Mouse (Mus musculus) ES-E14 (cell line): ENCODE measurements around the gene Xirp1. TPM values are rescaled to one million over a fixed set of nuclear protein-coding genes. Genes with fewer than 3 reads are reported as not detected.

Experiments
- DNase-seq: peaks from one replicate; pipeline ENCODE4 v3.0.0-alpha.2; 2013; ENCODE audit warnings: low read depth, low spot score
- H3K27ac ChIP-seq: 2 replicates; pipeline ENCODE4 v1.5.1; 2012; ENCODE audit warnings: low read depth, mild to moderate bottlenecking, low read length, moderate library complexity, mixed read lengths; ENCODE audit not compliant: poor library complexity, insufficient read depth, severe bottlenecking
- H3K36me3 ChIP-seq: 2 replicates; pipeline ENCODE4 v1.6.1; 2012; ENCODE audit warnings: mild to moderate bottlenecking, low read length, moderate library complexity, mixed read lengths; ENCODE audit not compliant: control insufficient read depth, poor library complexity, insufficient read depth, severe bottlenecking
- H3K4me1 ChIP-seq, 2 experiments: fragments of 150-350 bp in 1 of 2; sonication (generic) in 1 of 2; 2 replicates each; pipeline ENCODE4 v1.6.1; 2012; ENCODE audit warnings: low read length in 2 of 2, mild to moderate bottlenecking in 1 of 2, mixed read lengths in 1 of 2; ENCODE audit not compliant: control insufficient read depth in 2 of 2, insufficient read depth in 2 of 2, poor library complexity in 1 of 2
- H3K4me3 ChIP-seq, 2 experiments: fragments of 150-350 bp in 1 of 2; sonication (generic) in 1 of 2; 2 replicates each; pipeline ENCODE4 v1.5.1; 2012; ENCODE audit warnings: low read length in 2 of 2, low read depth in 1 of 2, mild to moderate bottlenecking in 1 of 2, mixed read lengths in 1 of 2; ENCODE audit not compliant: insufficient read depth in 1 of 2, poor library complexity in 1 of 2, severe bottlenecking in 1 of 2
- H3K9ac ChIP-seq: 2 replicates; pipeline ENCODE4 v1.6.1; 2012; ENCODE audit warnings: low read depth, mild to moderate bottlenecking, low read length, mixed read lengths; ENCODE audit not compliant: poor library complexity, insufficient read depth, severe bottlenecking
- H3K9me3 ChIP-seq: fragments of 150-350 bp; sonication (generic); 2 replicates; pipeline ENCODE4 v1.6.1; 2012; ENCODE audit warnings: low read depth, mild to moderate bottlenecking, low read length; ENCODE audit not compliant: control insufficient read depth, insufficient read depth
- CHD2 ChIP-seq: IDR thresholded peaks from 2 replicates; pipeline ENCODE4 v1.6.1; 2014; ENCODE audit warnings: mild to moderate bottlenecking, low read depth, low read length, inconsistent platforms
- HCFC1 ChIP-seq: IDR thresholded peaks from 2 replicates; pipeline ENCODE4 v1.6.1; 2012; ENCODE audit warnings: low read length, inconsistent platforms, borderline replicate concordance; ENCODE audit not compliant: insufficient read depth
- MAFK ChIP-seq: IDR thresholded peaks from 2 replicates; pipeline ENCODE4 v1.6.1; 2014; ENCODE audit warnings: mild to moderate bottlenecking, low read depth, low read length, inconsistent platforms; ENCODE audit not compliant: insufficient read depth
- ZC3H11A ChIP-seq: IDR thresholded peaks from 2 replicates; pipeline ENCODE4 v1.6.1; 2012; ENCODE audit warnings: low read depth, mild to moderate bottlenecking, inconsistent platforms, low read length, borderline replicate concordance
- ZNF384 ChIP-seq: IDR thresholded peaks from 2 replicates; pipeline ENCODE4 v1.6.1; 2012; ENCODE audit warnings: low read depth, low read length, inconsistent platforms
- in situ Hi-C, 2 experiments: fragments of 600-800 bp; cut with MboI; formaldehyde crosslinking; loops; one replicate each; pipeline ENCODE4 v1.15.1; 2025; ENCODE audit warnings: low sequenced_read_pairs in 2 of 2, inconsistent platforms in 1 of 2; ENCODE audit not compliant: unreplicated experiment in 2 of 2
- total RNA-seq: library from RNA; depleted of rRNA; stranded (reverse); fragments of 300-350 nt; gene quantifications from 2 replicates; pipeline ENCODE4 v1.2.3, GENCODE M21; 2012

The Xirp1 gene
- total RNA-seq, 1 experiment, result 0.13 TPM

- Histone ChIP-seq H3K36me3 (no peaks in the 10 kb centered on the region), H3K4me3 (no peak overlapping the region), H3K4me1 (peaks cover 0 to 3% of the 10 kb centered on the region in 2 experiments; a peak in 1 of 4 replicates), H3K9me3 (no peaks in the 10 kb centered on the region), H3K9ac (no peak overlapping the region), H3K27ac (no peak overlapping the region)
- in situ Hi-C loops, result loop anchor here (5.0 kb wide), 2 partner anchors 68 to 73 kb away; partner anchors contain the start of gene Ccr8 (in 1 of the 2)
- TF ChIP-seq ZC3H11A (no peak), CHD2 (no peak), HCFC1 (no peak), MAFK (no peak), ZNF384 (no peak)
- DNase-seq, result no peak
Measured at GRCm38 (mm10) chr9:120024625-120025024, 1.2 kb upstream of the Xirp1 start.

GRCm38 (mm10) chr9:120024171-120024570 lies 773 bp upstream of the Xirp1 start:
- Histone ChIP-seq H3K36me3 (no peaks in the 10 kb centered on the region), H3K9ac (no peak overlapping the region), H3K4me1 (peaks cover 0 to 3% of the 10 kb centered on the region in 2 experiments; a peak in 2 of 4 replicates), H3K9me3 (no peaks in the 10 kb centered on the region), H3K4me3 (no peak overlapping the region), H3K27ac (no peak overlapping the region)
- DNase-seq, result no peak
- no peak for TF ChIP-seq CHD2
- no peak for TF ChIP-seq HCFC1
- in situ Hi-C loops, result no loop called here

- Histone ChIP-seq H3K9ac (no peak overlapping the region), H3K36me3 (no peaks in the 10 kb centered on the region), H3K4me1 (no peaks in the 10 kb centered on the region; a peak in 2 of 4 replicates), H3K27ac (no peak overlapping the region), H3K4me3 (no peak overlapping the region), H3K9me3 (no peaks in the 10 kb centered on the region)
- TF ChIP-seq MAFK, result no peak
- no peak for TF ChIP-seq HCFC1
- no peak for TF ChIP-seq ZNF384
- no peak for TF ChIP-seq CHD2
- TF ChIP-seq ZC3H11A, result no peak
- in situ Hi-C loops, result no loop called here
- no peak for DNase-seq
Measured at GRCm38 (mm10) chr9:120021164-120021563, 2.2 kb downstream of the Xirp1 start.

- Histone ChIP-seq H3K36me3 (no peaks in the 10 kb centered on the region), H3K4me3 (no peak overlapping the region), H3K9me3 (no peaks in the 10 kb centered on the region), H3K27ac (no peak overlapping the region), H3K9ac (no peak overlapping the region), H3K4me1 (no peaks in the 10 kb centered on the region; a peak in 2 of 4 replicates)
- peak; percentile 66 for DNase-seq
- in situ Hi-C loops, result no loop called here
- TF ChIP-seq CHD2 (no peak), HCFC1 (no peak), ZC3H11A (peak; percentile 48; the same call in 1 of the 2 replicates), ZNF384 (no peak), MAFK (peak; percentile 63; the same call in 1 of the 2 replicates)
Measured at GRCm38 (mm10) chr9:120020285-120020890, 3.0 kb downstream of the Xirp1 start.

GRCm38 (mm10) chr9:120016956-120017355 lies 6.4 kb downstream of the Xirp1 start:
- DNase-seq, result no peak
- Histone ChIP-seq H3K36me3 (no peaks in the 10 kb centered on the region), H3K4me1 (peaks cover 9 to 11% of the 10 kb centered on the region in 2 experiments), H3K9ac (no peak overlapping the region), H3K4me3 (no peak overlapping the region), H3K9me3 (no peaks in the 10 kb centered on the region), H3K27ac (no peak overlapping the region)
- no peak for TF ChIP-seq ZNF384
- no peak for TF ChIP-seq ZC3H11A
- no peak for TF ChIP-seq MAFK
- TF ChIP-seq HCFC1, result no peak
- TF ChIP-seq CHD2, result no peak
- in situ Hi-C loops, result no loop called here
